Mouse (Mus musculus) testis, adult 2 months (tissue): ENCODE measurements around the gene Mecr. TPM values are rescaled to one million over a fixed set of nuclear protein-coding genes. Genes with fewer than 3 reads are reported as not detected.

Experiments used
- H3K27ac ChIP-seq: fragments of 200-500 bp; 2 replicates; pipeline ENCODE4 v1.5.1; 2012; ENCODE audit warnings: low read depth, low read length; ENCODE audit not compliant: control insufficient read depth, insufficient read depth
- H3K27me3 ChIP-seq: fragments of 200-500 bp; 2 replicates; pipeline ENCODE4 v1.6.1; 2012; ENCODE audit warnings: mild to moderate bottlenecking, low read length, moderate library complexity; ENCODE audit not compliant: control insufficient read depth, insufficient read depth
- H3K36me3 ChIP-seq: fragments of 200-500 bp; 2 replicates; pipeline ENCODE4 v1.6.1; 2012; ENCODE audit warnings: mild to moderate bottlenecking, low read length; ENCODE audit not compliant: control insufficient read depth, insufficient read depth
- H3K4me1 ChIP-seq: fragments of 200-500 bp; 2 replicates; pipeline ENCODE4 v1.6.1; 2012; ENCODE audit warnings: low read length; ENCODE audit not compliant: control insufficient read depth, insufficient read depth
- H3K4me3 ChIP-seq: fragments of 200-500 bp; 2 replicates; pipeline ENCODE4 v1.5.1; 2012; ENCODE audit warnings: low read depth, mild to moderate bottlenecking, low read length, moderate library complexity, mixed read lengths; ENCODE audit not compliant: control insufficient read depth
- CTCF ChIP-seq: fragments of 200-500 bp; IDR thresholded peaks from 2 replicates; pipeline ENCODE4 v1.5.1; 2012; ENCODE audit warnings: low read depth, mild to moderate bottlenecking, inconsistent platforms, low read length, moderate library complexity; ENCODE audit not compliant: control insufficient read depth, insufficient read depth, insufficient replicate concordance
- POLR2A ChIP-seq: fragments of 200-500 bp; IDR thresholded peaks from 2 replicates; pipeline ENCODE4 v1.6.1; 2012; ENCODE audit warnings: low read depth, mild to moderate bottlenecking, inconsistent platforms, low read length, moderate library complexity; ENCODE audit not compliant: control insufficient read depth
- polyA plus RNA-seq: library from polyadenylated mRNA; depleted of rRNA; stranded (reverse); fragments of >200 nt; gene quantifications from 2 replicates; pipeline ENCODE4 v1.2.3, GENCODE M21; 2012

Gene Mecr
- polyA plus RNA-seq, 1 experiment: 19.3 TPM

DNA sequence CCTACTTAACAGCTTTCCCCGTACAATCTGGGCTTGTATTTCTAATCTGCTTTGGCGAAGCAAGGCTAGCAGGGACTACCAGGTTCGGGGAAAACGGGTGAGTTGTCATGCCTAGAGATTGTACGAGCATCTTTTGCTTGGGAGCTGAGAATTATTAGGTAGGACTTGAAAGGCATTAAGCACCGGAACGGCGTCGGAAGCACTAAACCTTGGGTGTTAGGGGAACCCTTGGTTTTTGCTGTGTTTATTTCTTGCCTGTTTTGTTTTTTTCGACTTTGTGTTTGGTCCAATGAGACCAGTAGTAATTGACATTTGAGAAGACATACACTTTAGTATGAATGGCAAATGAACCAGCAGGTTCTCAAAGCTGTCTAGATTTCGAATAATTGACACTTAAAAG is 31.3 kb downstream of the Mecr start:
- Histone ChIP-seq H3K4me3 (peak overlapping the region; percentile 98), H3K27ac (peak overlapping the region; percentile 87), H3K4me1 (peaks cover 5% of the 10 kb centered on the region; the same call in 1 of the 2 replicates), H3K27me3 (no peaks in the 10 kb centered on the region), H3K36me3 (no peaks in the 10 kb centered on the region)
- TF ChIP-seq CTCF (no peak), POLR2A (no peak)

- H3K36me3 ChIP-seq: no peaks in the 10 kb centered on the region
- peaks cover 5% of the 10 kb centered on the region; the same call in 1 of the 2 replicates for H3K4me1 ChIP-seq
- H3K27ac ChIP-seq: no peak overlapping the region
- no peaks in the 10 kb centered on the region for H3K27me3 ChIP-seq
- no peak overlapping the region; the same call in 1 of the 2 replicates for H3K4me3 ChIP-seq
- no peak for TF ChIP-seq POLR2A
Measured at GRCm38 (mm10) chr4:131875242-131875641, 32.0 kb downstream of the Mecr start.

- TF ChIP-seq POLR2A (no peak), CTCF (no peak)
- no peaks in the 10 kb centered on the region for H3K27me3 ChIP-seq
- H3K36me3 ChIP-seq: no peaks in the 10 kb centered on the region
- H3K4me3 ChIP-seq: no peak overlapping the region
- H3K4me1 ChIP-seq: peaks cover 5% of the 10 kb centered on the region; the same call in 1 of the 2 replicates
- no peak overlapping the region for H3K27ac ChIP-seq
Measured at GRCm38 (mm10) chr4:131876836-131877235, 33.6 kb downstream of the Mecr start.

- Histone ChIP-seq H3K36me3 (no peaks in the 10 kb centered on the region; the same call in 1 of the 2 replicates), H3K4me3 (no peak overlapping the region), H3K27me3 (no peaks in the 10 kb centered on the region), H3K4me1 (peaks cover 5% of the 10 kb centered on the region), H3K27ac (no peak overlapping the region)
- TF ChIP-seq POLR2A (no peak), CTCF (no peak)
Measured at GRCm38 (mm10) chr4:131879692-131880091, 36.4 kb downstream of the Mecr start.

DNA sequence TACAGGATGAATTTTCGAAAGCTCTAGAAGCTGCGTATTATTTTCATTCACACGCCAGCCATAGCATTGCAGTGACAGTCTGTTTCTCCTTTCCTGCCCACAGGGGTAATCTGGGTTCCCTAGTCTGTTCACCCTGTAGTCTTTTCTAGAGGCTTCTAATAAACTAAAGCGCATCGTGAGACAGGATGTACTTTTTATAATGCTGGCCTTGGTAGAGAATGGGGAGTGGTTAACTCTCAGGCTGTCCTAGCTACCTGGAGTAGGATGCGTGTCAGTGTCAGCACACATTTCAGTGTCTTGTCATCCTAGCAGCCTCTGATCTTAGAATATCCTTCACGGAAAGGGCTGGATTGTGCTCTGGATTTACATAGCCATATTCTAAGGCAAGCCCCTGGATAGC is 38.0 kb downstream of the Mecr start:
- Histone ChIP-seq H3K27ac (no peak overlapping the region), H3K4me3 (no peak overlapping the region), H3K4me1 (peaks cover 3% of the 10 kb centered on the region), H3K27me3 (no peaks in the 10 kb centered on the region), H3K36me3 (peaks cover 2% of the 10 kb centered on the region)
- TF ChIP-seq POLR2A (no peak), CTCF (no peak)

GRCm38 (mm10) chr4:131883571-131883970 is 40.3 kb downstream of the Mecr start:
- peaks cover 3% of the 10 kb centered on the region for H3K4me1 ChIP-seq
- peaks cover 2% of the 10 kb centered on the region for H3K36me3 ChIP-seq
- no peak for TF ChIP-seq POLR2A
- no peak for TF ChIP-seq CTCF
- no peaks in the 10 kb centered on the region for H3K27me3 ChIP-seq
- H3K4me3 ChIP-seq: no peak overlapping the region
- H3K27ac ChIP-seq: peak overlapping the region; percentile 57; the same call in 1 of the 2 replicates

DNA sequence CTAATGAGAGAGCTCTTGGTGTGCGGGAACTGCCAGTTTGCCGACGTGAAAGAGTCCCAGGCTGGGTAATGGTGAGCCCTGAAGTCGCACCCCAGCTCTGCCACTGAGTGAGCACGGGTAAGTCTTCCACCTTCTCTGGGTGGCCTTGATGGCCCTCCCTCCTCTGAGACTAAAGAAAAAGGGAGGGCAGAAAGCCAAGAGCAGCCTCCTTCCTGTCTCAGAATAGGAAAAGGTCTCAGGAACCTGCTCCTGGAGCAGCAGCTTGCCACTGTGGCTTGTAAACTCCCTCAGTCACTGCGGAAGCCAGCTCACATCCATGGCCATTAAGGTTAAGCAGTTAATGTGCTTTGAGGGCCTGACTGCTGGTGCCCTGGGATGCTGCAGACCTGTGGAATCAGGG is 42.1 kb downstream of the Mecr start:
- TF ChIP-seq POLR2A (no peak), CTCF (no peak)
- H3K36me3 ChIP-seq: peaks cover 4% of the 10 kb centered on the region
- no peak overlapping the region for H3K27ac ChIP-seq
- peaks cover 3% of the 10 kb centered on the region for H3K4me1 ChIP-seq
- no peak overlapping the region for H3K4me3 ChIP-seq
- no peaks in the 10 kb centered on the region for H3K27me3 ChIP-seq

GRCm38 (mm10) chr4:131888564-131888963 is 45.3 kb downstream of the Mecr start:
- Histone ChIP-seq H3K4me3 (no peak overlapping the region), H3K36me3 (peaks cover 5% of the 10 kb centered on the region)
- no peak for TF ChIP-seq POLR2A
- no peak for TF ChIP-seq CTCF

More at GRCm38 (mm10) chr4:131888564-131888963, 45.3 kb downstream of the Mecr start:
- no peaks in the 10 kb centered on the region for H3K27me3 ChIP-seq
- H3K4me1 ChIP-seq: peaks cover under 1% of the 10 kb centered on the region
- H3K27ac ChIP-seq: no peak overlapping the region
